Mouse (Mus musculus): ENCODE results near the gene Fam129c. TPM values are rescaled to one million over a fixed set of nuclear protein-coding genes. Genes with fewer than 3 reads are reported as not detected.
A peak's percentile ranks its signal among the peaks of the same experiment; 100 is the strongest.

The Fam129c gene
- polyA plus RNA-seq, 1 experiment from 2014 or later, result 2.4 TPM

GRCm38 (mm10) chr8:71645510-71645909 is 48.1 kb downstream of the Fam129c start:
- no peak for ATAC-seq (ENCODE audit: insufficient read depth)

GRCm38 (mm10) chr8:71654600-71654999 is 57.2 kb downstream of the Fam129c start:
- Histone ChIP-seq H3K27me3 (ENCODE audit: insufficient read depth, low read length) (peaks cover 48% of the 10 kb centered on the region), H3K4me3 (ENCODE audit: low read depth, low read length) (peak overlapping the region; percentile 8; the same call in 1 of the 2 replicates), H3K36me3 (ENCODE audit: insufficient read depth) (no peaks in the 10 kb centered on the region), H3K9ac (no peak overlapping the region), H3K4me2 (peak overlapping the region; percentile 41), H3K27ac (ENCODE audit: low read depth) (no peak overlapping the region), H3K9me3 (ENCODE audit: low read depth, low read length) (no peaks in the 10 kb centered on the region), H3K4me1 (ENCODE audit: insufficient read depth) (no peaks in the 10 kb centered on the region)
- under 1% methylated on average over 24 of the region's 24 CpGs for WGBS
- ATAC-seq (ENCODE audit: insufficient read depth), result peak; percentile 50
- DNase-seq, result peak; percentile 48
- TF ChIP-seq CTCF (IDR thresholded peaks at IDR 0.05; ENCODE audit: low read depth), result no peak

More at GRCm38 (mm10) chr8:71645510-71645909, 48.1 kb downstream of the Fam129c start:
- H3K4me3 ChIP-seq (ENCODE audit: low read depth, low read length), result no peak overlapping the region
- no peak overlapping the region for H3K27ac ChIP-seq (ENCODE audit: low read depth)
- WGBS, result 55% methylated on average over 9 of the region's 9 CpGs
- no peaks in the 10 kb centered on the region for H3K9me3 ChIP-seq (ENCODE audit: low read depth, low read length)
- H3K9ac ChIP-seq, result no peak overlapping the region
- H3K4me2 ChIP-seq, result no peak overlapping the region
- no peak for TF ChIP-seq CTCF (IDR thresholded peaks at IDR 0.05; ENCODE audit: low read depth)
- DNase-seq, result no peak
- H3K27me3 ChIP-seq (ENCODE audit: insufficient read depth, low read length), result no peaks in the 10 kb centered on the region
- no peaks in the 10 kb centered on the region for H3K36me3 ChIP-seq (ENCODE audit: insufficient read depth)
- H3K4me1 ChIP-seq (ENCODE audit: insufficient read depth), result no peaks in the 10 kb centered on the region

Small RNAs within 50 kb of the gene (microRNA-seq; reads per million reads assigned to microRNA genes)
- not detected for gene Mir6769b (ENCODE audit: borderline number of aligned reads)

Other genes with a start within 250 kb of the Fam129c start
- 83.2 and 85.6 TPM in 2 replicates for gene Use1, start 230.8 kb upstream of the Fam129c start, polyA plus RNA-seq (2014; fragmentation: Nextera tagmentation; extraction: Ambion mirVana)
- 4.0 and 5.0 TPM in 2 replicates for gene Ocel1, start 226.3 kb upstream of the Fam129c start, polyA plus RNA-seq (2014; fragmentation: Nextera tagmentation; extraction: Ambion mirVana)
- 94.7 and 102 TPM in 2 replicates for gene Nr2f6, start 215.7 kb upstream of the Fam129c start, polyA plus RNA-seq (2014; fragmentation: Nextera tagmentation; extraction: Ambion mirVana)
- 20.5 and 20.6 TPM in 2 replicates for gene Ushbp1, start 201.8 kb upstream of the Fam129c start, polyA plus RNA-seq (2014; fragmentation: Nextera tagmentation; extraction: Ambion mirVana)
- gene Babam1, start 200.8 kb upstream of the Fam129c start, polyA plus RNA-seq (2014; fragmentation: Nextera tagmentation; extraction: Ambion mirVana), result 108 and 114 TPM in 2 replicates
- gene Ankle1, start 191.6 kb upstream of the Fam129c start, polyA plus RNA-seq (2014; fragmentation: Nextera tagmentation; extraction: Ambion mirVana), result 32.2 and 38.0 TPM in 2 replicates
- 36.6 and 47.8 TPM in 2 replicates for gene Abhd8, start 134.0 kb upstream of the Fam129c start, polyA plus RNA-seq (2014; fragmentation: Nextera tagmentation; extraction: Ambion mirVana)
- gene Mrpl34, start 132.7 kb upstream of the Fam129c start, polyA plus RNA-seq (2014; fragmentation: Nextera tagmentation; extraction: Ambion mirVana), result 134 and 135 TPM in 2 replicates
- gene Dda1, start 128.4 kb upstream of the Fam129c start, polyA plus RNA-seq (2014; fragmentation: Nextera tagmentation; extraction: Ambion mirVana), result 101 and 111 TPM in 2 replicates
- gene Ano8, start 111.7 kb upstream of the Fam129c start, polyA plus RNA-seq (2014; fragmentation: Nextera tagmentation; extraction: Ambion mirVana), result 2.4 and 3.1 TPM in 2 replicates
- 7.6 and 9.6 TPM in 2 replicates for gene Gtpbp3, start 109.5 kb upstream of the Fam129c start, polyA plus RNA-seq (2014; fragmentation: Nextera tagmentation; extraction: Ambion mirVana)
- 123 and 135 TPM in 2 replicates for gene Plvap, start 85.9 kb upstream of the Fam129c start, polyA plus RNA-seq (2014; fragmentation: Nextera tagmentation; extraction: Ambion mirVana)
- gene Ccdc194, start 71.9 kb upstream of the Fam129c start, polyA plus RNA-seq (2014; fragmentation: Nextera tagmentation; extraction: Ambion mirVana), result 1.0 TPM in 2 replicates
- gene Bst2, start 60.2 kb upstream of the Fam129c start, polyA plus RNA-seq (2014; fragmentation: Nextera tagmentation; extraction: Ambion mirVana), result 15.0 and 16.6 TPM in 2 replicates
- 89.3 and 106 TPM in 2 replicates for gene Mvb12a, start 54.7 kb upstream of the Fam129c start, polyA plus RNA-seq (2014; fragmentation: Nextera tagmentation; extraction: Ambion mirVana)
- 1.9 and 3.2 TPM in 2 replicates for gene Tmem221, start 38.8 kb upstream of the Fam129c start, polyA plus RNA-seq (2014; fragmentation: Nextera tagmentation; extraction: Ambion mirVana)
- gene Nxnl1, start 31.0 kb upstream of the Fam129c start, polyA plus RNA-seq (2014; fragmentation: Nextera tagmentation; extraction: Ambion mirVana), result 0.07 TPM in 1 of 2 replicates, not detected in the other
- gene Slc27a1, start 28.8 kb upstream of the Fam129c start, polyA plus RNA-seq (2014; fragmentation: Nextera tagmentation; extraction: Ambion mirVana), result 18.5 and 19.9 TPM in 2 replicates
- gene Pgls, start 5.5 kb upstream of the Fam129c start, polyA plus RNA-seq (2014; fragmentation: Nextera tagmentation; extraction: Ambion mirVana), result 251 and 253 TPM in 2 replicates
- 87.5 and 90.5 TPM in 2 replicates for gene Colgalt1, start 13.3 kb downstream of the Fam129c start, polyA plus RNA-seq (2014; fragmentation: Nextera tagmentation; extraction: Ambion mirVana)
- 0.46 and 0.64 TPM in 2 replicates for gene Unc13a, start 74.1 kb downstream of the Fam129c start, polyA plus RNA-seq (2014; fragmentation: Nextera tagmentation; extraction: Ambion mirVana)
- gene Jak3, start 78.6 kb downstream of the Fam129c start, polyA plus RNA-seq (2014; fragmentation: Nextera tagmentation; extraction: Ambion mirVana), result 7.2 and 7.8 TPM in 2 replicates
- 0.87 and 1.0 TPM in 2 replicates for gene Insl3, start 91.6 kb downstream of the Fam129c start, polyA plus RNA-seq (2014; fragmentation: Nextera tagmentation; extraction: Ambion mirVana)
- 2.1 and 2.3 TPM in 2 replicates for gene B3gnt3, start 104.1 kb downstream of the Fam129c start, polyA plus RNA-seq (2014; fragmentation: Nextera tagmentation; extraction: Ambion mirVana)
- 3.9 and 4.5 TPM in 2 replicates for gene Fcho1, start 128.1 kb downstream of the Fam129c start, polyA plus RNA-seq (2014; fragmentation: Nextera tagmentation; extraction: Ambion mirVana)